Mouse (Mus musculus) myocyte (in vitro differentiated cells): Measurements from ENCODE around the gene Cfap299. TPM values are rescaled to one million over a fixed set of nuclear protein-coding genes. Genes with fewer than 3 reads are reported as not detected.

ENCODE experiments used
- H3K27me3 ChIP-seq: one replicate; pipeline ENCODE4 v1.6.1; 2011; ENCODE audit not compliant: control insufficient read depth, insufficient read depth, insufficient read length
- H3K36me3 ChIP-seq: one replicate; pipeline ENCODE4 v1.6.1; 2011; ENCODE audit not compliant: control insufficient read depth, insufficient read depth
- H3K4me2 ChIP-seq: one replicate; pipeline ENCODE4 v1.6.1; 2011; ENCODE audit warnings: low read depth, control low read depth
- H3K4me3 ChIP-seq: one replicate; pipeline ENCODE4 v1.5.1; 2011; ENCODE audit warnings: mild to moderate bottlenecking, control low read depth, moderate library complexity
- H3K79me2 ChIP-seq: one replicate; pipeline ENCODE4 v1.6.1; 2011; ENCODE audit not compliant: control insufficient read depth, insufficient read depth
- H3ac ChIP-seq: one replicate; pipeline ENCODE4 v1.6.1; 2011; ENCODE audit not compliant: control insufficient read depth, insufficient read length
- CEBPB ChIP-seq: IDR thresholded peaks from 2 replicates; pipeline ENCODE4 v1.6.1; 2011; ENCODE audit warnings: mild to moderate bottlenecking, moderate library complexity; ENCODE audit not compliant: poor library complexity, insufficient read depth, severe bottlenecking
- E2F4 ChIP-seq: IDR thresholded peaks from one replicate; pipeline ENCODE4 v1.6.1; 2011; ENCODE audit warnings: mild to moderate bottlenecking, control low read depth, moderate library complexity; ENCODE audit not compliant: insufficient read depth
- MAX ChIP-seq: IDR thresholded peaks from one replicate; pipeline ENCODE4 v1.6.1; 2011; ENCODE audit warnings: low read depth, mild to moderate bottlenecking, control low read depth
- MYOD1 ChIP-seq, 3 experiments: IDR thresholded peaks; one replicate each; pipeline ENCODE4 v1.6.1; 2011; ENCODE audit warnings: control low read depth in 2 of 3, low read depth in 2 of 3, mild to moderate bottlenecking in 2 of 3, moderate library complexity in 1 of 3; ENCODE audit not compliant: insufficient read length in 2 of 3, control insufficient read depth in 1 of 3
- MYOG ChIP-seq, 3 experiments: IDR thresholded peaks; one replicate each; pipeline ENCODE4 v1.6.1; 2011; ENCODE audit warnings: control low read depth in 2 of 3, low read depth in 2 of 3, mild to moderate bottlenecking in 2 of 3; ENCODE audit not compliant: insufficient read length in 2 of 3, control insufficient read depth in 1 of 3, insufficient read depth in 1 of 3
- POLR2A ChIP-seq: IDR thresholded peaks from one replicate; pipeline ENCODE4 v1.6.1; 2011; ENCODE audit warnings: low read depth, mild to moderate bottlenecking, control low read depth, moderate library complexity; ENCODE audit not compliant: insufficient read length
- POLR2AphosphoS2 ChIP-seq: IDR thresholded peaks from one replicate; pipeline ENCODE4 v1.6.1; 2011; ENCODE audit warnings: low read depth, control low read depth; ENCODE audit not compliant: insufficient read length
- REST ChIP-seq: IDR thresholded peaks from one replicate; pipeline ENCODE4 v1.6.1; 2011; ENCODE audit warnings: mild to moderate bottlenecking, control low read depth, moderate library complexity; ENCODE audit not compliant: insufficient read depth, insufficient read length
- SRF ChIP-seq: IDR thresholded peaks from one replicate; pipeline ENCODE4 v1.6.1; 2011; ENCODE audit warnings: low read depth; ENCODE audit not compliant: control insufficient read depth, insufficient read length
- TCF12 ChIP-seq: IDR thresholded peaks from one replicate; pipeline ENCODE4 v1.6.1; 2011; ENCODE audit warnings: mild to moderate bottlenecking, control low read depth; ENCODE audit not compliant: poor library complexity, insufficient read depth, severe bottlenecking
- TCF3 ChIP-seq: IDR thresholded peaks from one replicate; pipeline ENCODE4 v1.6.1; 2011; ENCODE audit warnings: low read depth, control low read depth; ENCODE audit not compliant: insufficient read length
- USF1 ChIP-seq: IDR thresholded peaks from one replicate; pipeline ENCODE4 v1.6.1; 2011; ENCODE audit warnings: low read depth, mild to moderate bottlenecking, control low read depth, moderate library complexity
- polyA plus RNA-seq: library from polyadenylated mRNA; unstranded; fragments of >200 nt; fragmentation: generic; extraction: Trizol; gene quantifications from one replicate; pipeline ENCODE4 v1.2.1, GENCODE M21; 2012; ENCODE audit warnings: missing spikeins

The Cfap299 gene
- polyA plus RNA-seq, 1 experiment: not detected

GRCm38 (mm10) chr5:98369426-98369825 lies 40.3 kb downstream of the Cfap299 start:
- H3K79me2 ChIP-seq: no peaks in the 10 kb centered on the region
- H3K36me3 ChIP-seq: no peaks in the 10 kb centered on the region
- TF ChIP-seq TCF12 (no peak), E2F4 (no peak), MYOD1 (IDR thresholded peaks at IDR 0.05; ENCODE audit: control insufficient read depth in 1 of 3, insufficient read length in 2 of 3, low read depth in 2 of 3) (no peak), CEBPB (no peak), MYOG (IDR thresholded peaks at IDR 0.05; ENCODE audit: control insufficient read depth in 1 of 3, insufficient read depth in 1 of 3, insufficient read length in 2 of 3, low read depth in 2 of 3) (no peak), USF1 (no peak), REST (no peak), TCF3 (no peak), POLR2A (no peak), MAX (no peak), SRF (no peak), POLR2AphosphoS2 (no peak)
- no peak overlapping the region for H3K4me3 ChIP-seq
- H3ac ChIP-seq: no peak overlapping the region
- no peak overlapping the region for H3K4me2 ChIP-seq
- no peaks in the 10 kb centered on the region for H3K27me3 ChIP-seq

GRCm38 (mm10) chr5:98376058-98376798 lies 47.1 kb downstream of the Cfap299 start:
- H3K4me2 ChIP-seq: no peak overlapping the region
- no peaks in the 10 kb centered on the region for H3K27me3 ChIP-seq
- no peaks in the 10 kb centered on the region for H3K36me3 ChIP-seq
- H3K79me2 ChIP-seq: no peaks in the 10 kb centered on the region
- H3ac ChIP-seq: no peak overlapping the region
- H3K4me3 ChIP-seq: no peak overlapping the region
- no peak for TF ChIP-seq MYOD1 (IDR thresholded peaks at IDR 0.05; ENCODE audit: control insufficient read depth in 1 of 3, insufficient read length in 2 of 3, low read depth in 2 of 3)
- no peak for TF ChIP-seq USF1
- no peak for TF ChIP-seq POLR2AphosphoS2
- no peak for TF ChIP-seq MAX
- TF ChIP-seq REST: no peak
- no peak for TF ChIP-seq POLR2A
- no peak for TF ChIP-seq E2F4
- TF ChIP-seq SRF: no peak
- TF ChIP-seq TCF3: no peak
- TF ChIP-seq TCF12: no peak
- TF ChIP-seq MYOG (IDR thresholded peaks at IDR 0.05; ENCODE audit: control insufficient read depth in 1 of 3, insufficient read depth in 1 of 3, insufficient read length in 2 of 3, low read depth in 2 of 3): no peak
- no peak for TF ChIP-seq CEBPB

- Histone ChIP-seq H3K36me3 (no peaks in the 10 kb centered on the region), H3K79me2 (no peaks in the 10 kb centered on the region), H3K4me3 (no peak overlapping the region), H3K27me3 (no peaks in the 10 kb centered on the region), H3ac (no peak overlapping the region), H3K4me2 (no peak overlapping the region)
- TF ChIP-seq MAX: no peak
- no peak for TF ChIP-seq TCF12
- TF ChIP-seq MYOD1 (IDR thresholded peaks at IDR 0.05; ENCODE audit: control insufficient read depth in 1 of 3, insufficient read length in 2 of 3, low read depth in 2 of 3): no peak
- no peak for TF ChIP-seq POLR2A
- no peak for TF ChIP-seq CEBPB
- TF ChIP-seq MYOG (IDR thresholded peaks at IDR 0.05; ENCODE audit: control insufficient read depth in 1 of 3, insufficient read depth in 1 of 3, insufficient read length in 2 of 3, low read depth in 2 of 3): no peak
- no peak for TF ChIP-seq REST
- TF ChIP-seq E2F4: no peak
- TF ChIP-seq POLR2AphosphoS2: no peak
- no peak for TF ChIP-seq SRF
- TF ChIP-seq USF1: no peak
Measured at GRCm38 (mm10) chr5:98376799-98377090, 47.6 kb downstream of the Cfap299 start.

- no peaks in the 10 kb centered on the region for H3K79me2 ChIP-seq
- H3K4me2 ChIP-seq: no peak overlapping the region
- TF ChIP-seq POLR2AphosphoS2: no peak
- TF ChIP-seq MYOD1 (IDR thresholded peaks at IDR 0.05; ENCODE audit: control insufficient read depth in 1 of 3, insufficient read length in 2 of 3, low read depth in 2 of 3): no peak
- TF ChIP-seq MAX: no peak
- TF ChIP-seq REST: no peak
- TF ChIP-seq TCF3: no peak
- no peak for TF ChIP-seq SRF
- no peak for TF ChIP-seq E2F4
- TF ChIP-seq USF1: no peak
- no peak for TF ChIP-seq POLR2A
- no peak for TF ChIP-seq MYOG (IDR thresholded peaks at IDR 0.05; ENCODE audit: control insufficient read depth in 1 of 3, insufficient read depth in 1 of 3, insufficient read length in 2 of 3, low read depth in 2 of 3)
- TF ChIP-seq TCF12: no peak
- no peak for TF ChIP-seq CEBPB
- no peak overlapping the region for H3K4me3 ChIP-seq
- H3ac ChIP-seq: no peak overlapping the region
- H3K27me3 ChIP-seq: no peaks in the 10 kb centered on the region
- no peaks in the 10 kb centered on the region for H3K36me3 ChIP-seq
Measured at GRCm38 (mm10) chr5:98380360-98380759, 51.3 kb downstream of the Cfap299 start.
